Mouse (Mus musculus): ENCODE results near the gene Mettl2. TPM values are rescaled to one million over a fixed set of nuclear protein-coding genes. Genes with fewer than 3 reads are reported as not detected.
"Not testable (repeated sequence)": the region's sequence is repeated elsewhere in the genome, so short reads cannot be mapped to it uniquely, and the experiment has no call there.

Mettl2 gene
- polyA plus RNA-seq (2015; fragmentation: Nextera tagmentation; extraction: Ambion mirVana) = 9.3 and 11.0 TPM in 2 replicates

- Histone ChIP-seq H3K4me1 (replicated peaks; ENCODE audit: control insufficient read depth, insufficient read depth, low read length) (peaks cover 9% of the 10 kb centered on the region), H3K4me2 (replicated peaks; ENCODE audit: low read depth) (peak within 1 kb of the TSS; percentile 90), H3K27me3 (replicated peaks; ENCODE audit: control insufficient read depth, insufficient read depth, low read length) (no peaks in the 10 kb centered on the region), H3K4me3 (ENCODE audit: low read depth, low read length) (peak within 1 kb of the TSS; percentile 99), H3K36me3 (ENCODE audit: control insufficient read depth, insufficient read depth) (peaks cover 19% of the 10 kb centered on the region), H3K27ac (ENCODE audit: low read depth, low read length) (peak within 1 kb of the TSS; percentile 60; the same call in 1 of the 2 replicates), H3K9me3 (ENCODE audit: control insufficient read depth) (no peaks in the 10 kb centered on the region), H3K9ac (ENCODE audit: low read depth, low read length) (peak within 1 kb of the TSS; percentile 64)
- peak; percentile 77 for TF ChIP-seq CTCF (IDR thresholded peaks at IDR 0.05; ENCODE audit: low read depth)
- ATAC-seq = peak; percentile 89
- 2% methylated on average over 31 of the region's 38 CpGs for WGBS
These were observed at the start of gene Mettl2 for GRCm38 (mm10) chr11:105125735-105126519. Gene Mettl2 (plus strand): TSS chr11:105126425.

- not testable (repeated sequence) for ATAC-seq
These were observed 13.8 kb upstream of the Mettl2 start for GRCm38 (mm10) chr11:105112448-105112847.

GRCm38 (mm10) chr11:105117814-105118213 is 8.4 kb upstream of the Mettl2 start:
- H3K4me1 ChIP-seq (replicated peaks; ENCODE audit: control insufficient read depth, insufficient read depth, low read length) = no peaks in the 10 kb centered on the region

More at GRCm38 (mm10) chr11:105112448-105112847, 13.8 kb upstream of the Mettl2 start:
- H3K4me1 ChIP-seq (replicated peaks; ENCODE audit: control insufficient read depth, insufficient read depth, low read length); H3K9ac ChIP-seq (ENCODE audit: low read depth, low read length); H3K27ac ChIP-seq (ENCODE audit: low read depth, low read length); H3K9me3 ChIP-seq (ENCODE audit: control insufficient read depth); H3K4me3 ChIP-seq (ENCODE audit: low read depth, low read length); H3K36me3 ChIP-seq (ENCODE audit: control insufficient read depth, insufficient read depth); H3K4me2 ChIP-seq (replicated peaks; ENCODE audit: low read depth); H3K27me3 ChIP-seq (replicated peaks; ENCODE audit: control insufficient read depth, insufficient read depth, low read length): not testable (repeated sequence)
- 74% methylated on average over 22 of the region's 22 CpGs for WGBS

GRCm38 (mm10) chr11:105120551-105121061 is 5.6 kb upstream of the Mettl2 start:
- ATAC-seq = no peak

More at GRCm38 (mm10) chr11:105117814-105118213, 8.4 kb upstream of the Mettl2 start:
- no peak for TF ChIP-seq CTCF (IDR thresholded peaks at IDR 0.05; ENCODE audit: low read depth)
- Histone ChIP-seq H3K27ac (ENCODE audit: low read depth, low read length) (no peak overlapping the region), H3K4me3 (ENCODE audit: low read depth, low read length) (no peak overlapping the region), H3K27me3 (replicated peaks; ENCODE audit: control insufficient read depth, insufficient read depth, low read length) (no peaks in the 10 kb centered on the region), H3K4me2 (replicated peaks; ENCODE audit: low read depth) (no peak overlapping the region), H3K9me3 (ENCODE audit: control insufficient read depth) (no peaks in the 10 kb centered on the region), H3K36me3 (ENCODE audit: control insufficient read depth, insufficient read depth) (no peaks in the 10 kb centered on the region), H3K9ac (ENCODE audit: low read depth, low read length) (no peak overlapping the region)
- WGBS = 87% methylated on average over 7 of the region's 7 CpGs
- no peak for ATAC-seq

GRCm38 (mm10) chr11:105121792-105122191 is 4.4 kb upstream of the Mettl2 start:
- H3K4me1 ChIP-seq (replicated peaks; ENCODE audit: control insufficient read depth, insufficient read depth, low read length); H3K9ac ChIP-seq (ENCODE audit: low read depth, low read length); H3K27ac ChIP-seq (ENCODE audit: low read depth, low read length); H3K9me3 ChIP-seq (ENCODE audit: control insufficient read depth); H3K4me3 ChIP-seq (ENCODE audit: low read depth, low read length); H3K4me2 ChIP-seq (replicated peaks; ENCODE audit: low read depth); H3K36me3 ChIP-seq (ENCODE audit: control insufficient read depth, insufficient read depth); H3K27me3 ChIP-seq (replicated peaks; ENCODE audit: control insufficient read depth, insufficient read depth, low read length); ATAC-seq: not testable (repeated sequence)
- WGBS = 79% methylated on average over 5 of the region's 5 CpGs

More at GRCm38 (mm10) chr11:105120551-105121061, 5.6 kb upstream of the Mettl2 start:
- Histone ChIP-seq H3K36me3 (ENCODE audit: control insufficient read depth, insufficient read depth) (no peaks in the 10 kb centered on the region), H3K9me3 (ENCODE audit: control insufficient read depth) (no peaks in the 10 kb centered on the region), H3K9ac (ENCODE audit: low read depth, low read length) (no peak overlapping the region), H3K4me2 (replicated peaks; ENCODE audit: low read depth) (no peak overlapping the region), H3K27ac (ENCODE audit: low read depth, low read length) (no peak overlapping the region), H3K27me3 (replicated peaks; ENCODE audit: control insufficient read depth, insufficient read depth, low read length) (no peaks in the 10 kb centered on the region), H3K4me1 (replicated peaks; ENCODE audit: control insufficient read depth, insufficient read depth, low read length) (no peaks in the 10 kb centered on the region), H3K4me3 (ENCODE audit: low read depth, low read length) (no peak overlapping the region)
- 32% methylated on average over 4 of the region's 4 CpGs for WGBS
- no peak for TF ChIP-seq CTCF (IDR thresholded peaks at IDR 0.05; ENCODE audit: low read depth)

- Histone ChIP-seq H3K9ac (ENCODE audit: low read depth, low read length) (no peak overlapping the region), H3K27me3 (replicated peaks; ENCODE audit: control insufficient read depth, insufficient read depth, low read length) (no peaks in the 10 kb centered on the region), H3K27ac (ENCODE audit: low read depth, low read length) (no peak overlapping the region), H3K36me3 (ENCODE audit: control insufficient read depth, insufficient read depth) (peaks cover 4% of the 10 kb centered on the region; the same call in 1 of the 2 replicates), H3K9me3 (ENCODE audit: control insufficient read depth) (no peaks in the 10 kb centered on the region), H3K4me2 (replicated peaks; ENCODE audit: low read depth) (no peak overlapping the region), H3K4me3 (ENCODE audit: low read depth, low read length) (no peak overlapping the region), H3K4me1 (replicated peaks; ENCODE audit: control insufficient read depth, insufficient read depth, low read length) (peaks cover 9% of the 10 kb centered on the region)
- WGBS = 11% methylated on average over 9 of the region's 9 CpGs
- TF ChIP-seq CTCF (IDR thresholded peaks at IDR 0.05; ENCODE audit: low read depth) = peak; percentile 78
- ATAC-seq = no peak
These were observed 2.2 kb upstream of the Mettl2 start for GRCm38 (mm10) chr11:105123986-105124385.

Data from intestine, postnatal 0 days (tissue).